Mouse (Mus musculus) testis, adult 2 months (tissue): ENCODE results near the gene Bora.

Experiments
- CTCF ChIP-seq: fragments of 200-500 bp; IDR thresholded peaks from 2 replicates; pipeline ENCODE4 v1.5.1; 2012; ENCODE audit warnings: low read depth, mild to moderate bottlenecking, inconsistent platforms, low read length, moderate library complexity; ENCODE audit not compliant: control insufficient read depth, insufficient read depth, insufficient replicate concordance
- POLR2A ChIP-seq: fragments of 200-500 bp; IDR thresholded peaks from 2 replicates; pipeline ENCODE4 v1.6.1; 2012; ENCODE audit warnings: low read depth, mild to moderate bottlenecking, inconsistent platforms, low read length, moderate library complexity; ENCODE audit not compliant: control insufficient read depth

DNA sequence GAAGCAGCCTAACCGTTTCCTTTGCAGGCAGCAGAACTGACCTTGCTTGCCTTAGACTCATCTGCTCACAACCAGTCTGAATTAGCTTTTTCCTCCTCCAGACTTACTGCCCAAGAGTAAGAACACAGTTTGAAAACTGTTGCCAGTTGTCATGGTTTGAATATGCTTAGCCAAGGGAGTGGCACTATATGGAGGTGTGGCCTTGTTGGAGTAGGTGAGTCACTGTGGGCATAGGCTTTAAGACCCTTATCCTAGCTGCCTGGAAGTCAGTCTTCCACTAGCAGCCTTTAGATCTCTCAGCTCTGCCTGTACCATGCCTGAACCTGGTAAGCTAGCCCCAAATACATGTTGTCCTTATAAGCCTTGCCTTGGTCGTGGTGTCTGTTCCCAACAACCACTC lies 8.3 kb upstream of the Bora start:
- TF ChIP-seq POLR2A: no peak
- no peak for TF ChIP-seq CTCF
